Mouse (Mus musculus) myocyte (in vitro differentiated cells): ENCODE measurements around the gene Ranbp9.

Source experiments
- CEBPB ChIP-seq: IDR thresholded peaks from 2 replicates; pipeline ENCODE4 v1.6.1; 2011; ENCODE audit warnings: mild to moderate bottlenecking, moderate library complexity; ENCODE audit not compliant: poor library complexity, insufficient read depth, severe bottlenecking
- E2F4 ChIP-seq: IDR thresholded peaks from one replicate; pipeline ENCODE4 v1.6.1; 2011; ENCODE audit warnings: mild to moderate bottlenecking, control low read depth, moderate library complexity; ENCODE audit not compliant: insufficient read depth
- MAX ChIP-seq: IDR thresholded peaks from one replicate; pipeline ENCODE4 v1.6.1; 2011; ENCODE audit warnings: low read depth, mild to moderate bottlenecking, control low read depth
- MYOD1 ChIP-seq, 3 experiments: IDR thresholded peaks; one replicate each; pipeline ENCODE4 v1.6.1; 2011; ENCODE audit warnings: control low read depth in 2 of 3, low read depth in 2 of 3, mild to moderate bottlenecking in 2 of 3, moderate library complexity in 1 of 3; ENCODE audit not compliant: insufficient read length in 2 of 3, control insufficient read depth in 1 of 3
- POLR2A ChIP-seq: IDR thresholded peaks from one replicate; pipeline ENCODE4 v1.6.1; 2011; ENCODE audit warnings: low read depth, mild to moderate bottlenecking, control low read depth, moderate library complexity; ENCODE audit not compliant: insufficient read length
- POLR2AphosphoS2 ChIP-seq: IDR thresholded peaks from one replicate; pipeline ENCODE4 v1.6.1; 2011; ENCODE audit warnings: low read depth, control low read depth; ENCODE audit not compliant: insufficient read length
- SRF ChIP-seq: IDR thresholded peaks from one replicate; pipeline ENCODE4 v1.6.1; 2011; ENCODE audit warnings: low read depth; ENCODE audit not compliant: control insufficient read depth, insufficient read length
- TCF12 ChIP-seq: IDR thresholded peaks from one replicate; pipeline ENCODE4 v1.6.1; 2011; ENCODE audit warnings: mild to moderate bottlenecking, control low read depth; ENCODE audit not compliant: poor library complexity, insufficient read depth, severe bottlenecking
- TCF3 ChIP-seq: IDR thresholded peaks from one replicate; pipeline ENCODE4 v1.6.1; 2011; ENCODE audit warnings: low read depth, control low read depth; ENCODE audit not compliant: insufficient read length
- USF1 ChIP-seq: IDR thresholded peaks from one replicate; pipeline ENCODE4 v1.6.1; 2011; ENCODE audit warnings: low read depth, mild to moderate bottlenecking, control low read depth, moderate library complexity

GRCm38 (mm10) chr13:43517371-43517770 lies 36.3 kb upstream of the Ranbp9 start:
- TF ChIP-seq USF1, result no peak
- no peak for TF ChIP-seq POLR2AphosphoS2
- TF ChIP-seq SRF, result no peak
- no peak for TF ChIP-seq POLR2A
- no peak for TF ChIP-seq MAX
- TF ChIP-seq TCF3, result no peak
- no peak for TF ChIP-seq TCF12
- TF ChIP-seq E2F4, result no peak
- no peak for TF ChIP-seq MYOD1 (IDR thresholded peaks at IDR 0.05; ENCODE audit: control insufficient read depth in 1 of 3, insufficient read length in 2 of 3, low read depth in 2 of 3)
- no peak for TF ChIP-seq CEBPB
